Mouse (Mus musculus) E14TG2a.4 (cell line): Measurements from ENCODE around the gene Vps25.
A peak's percentile ranks its signal among the peaks of the same experiment; 100 is the strongest.

Source experiments
- H3K27me3 ChIP-seq: 2 replicates; pipeline ENCODE4 v1.6.1; 2014; ENCODE audit warnings: low read length, control low read depth; ENCODE audit not compliant: insufficient read depth
- H3K36me3 ChIP-seq: 2 replicates; pipeline ENCODE4 v1.6.1; 2014; ENCODE audit warnings: low read length, control low read depth; ENCODE audit not compliant: insufficient read depth
- H3K4me1 ChIP-seq: replicated peaks from 2 replicates; pipeline ENCODE4 v1.6.1; 2014; ENCODE audit warnings: low read depth, low read length, control low read depth
- H3K4me3 ChIP-seq: replicated peaks from 2 replicates; pipeline ENCODE4 v1.5.1; 2014; ENCODE audit warnings: mild to moderate bottlenecking, low read length
- H3K9me3 ChIP-seq: 2 replicates; pipeline ENCODE4 v1.6.1; 2014; ENCODE audit warnings: low read length, control low read depth
- CTCF ChIP-seq: conservative IDR thresholded peaks from 2 replicates; pipeline ENCODE4 v1.5.1; 2014; ENCODE audit warnings: low read length
- NANOG ChIP-seq: IDR thresholded peaks from 2 replicates; pipeline ENCODE4 v1.6.1; 2014; ENCODE audit warnings: borderline replicate concordance, low read length, mixed read lengths
- POU5F1 ChIP-seq: IDR thresholded peaks from 2 replicates; pipeline ENCODE4 v1.6.1; 2014; ENCODE audit warnings: low read length, borderline replicate concordance

Vps25 gene

DNA sequence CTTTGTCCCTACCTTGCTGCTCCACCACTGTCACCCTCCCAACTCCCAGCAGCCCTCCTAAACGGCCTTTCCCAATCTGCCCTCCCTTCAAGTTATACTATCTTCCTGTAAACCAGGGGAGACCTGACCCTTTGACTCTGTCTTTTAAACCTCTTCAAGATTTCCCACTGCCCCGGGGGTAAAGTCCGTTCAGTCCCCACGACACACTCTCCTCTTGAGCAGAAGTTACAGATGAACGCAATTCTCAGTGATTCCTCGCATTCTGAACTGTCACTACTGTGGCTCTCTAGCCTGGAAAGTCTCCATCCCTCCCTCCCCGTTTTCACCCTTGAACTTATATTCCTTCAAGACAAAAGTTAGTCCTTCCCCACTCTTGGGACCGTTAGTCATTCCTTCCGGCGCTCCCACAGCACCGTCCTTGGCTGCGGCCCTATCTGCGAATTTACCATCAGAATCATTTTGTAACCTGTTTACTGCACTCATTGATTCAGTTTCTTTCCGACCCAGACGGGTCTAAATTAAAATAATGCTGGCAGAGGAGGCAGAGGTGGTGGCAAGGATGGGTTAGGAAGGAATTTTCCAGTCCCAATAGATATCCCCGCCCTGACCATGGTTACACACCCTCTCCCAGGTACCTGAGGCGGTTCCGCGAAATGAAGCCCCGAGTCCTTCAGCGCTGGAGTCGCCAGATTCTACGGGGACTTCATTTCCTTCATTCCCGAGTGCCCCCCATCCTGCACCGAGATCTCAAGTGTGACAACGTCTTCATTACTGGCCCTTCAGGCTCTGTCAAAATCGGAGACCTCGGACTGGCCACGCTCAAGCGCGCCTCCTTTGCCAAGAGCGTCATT is 9.9 kb downstream of the Vps25 start:
- peaks cover 12% of the 10 kb centered on the region for H3K36me3 ChIP-seq
- no peaks in the 10 kb centered on the region for H3K9me3 ChIP-seq
- no peak for TF ChIP-seq CTCF
- peaks cover 69% of the 10 kb centered on the region for H3K4me1 ChIP-seq
- H3K4me3 ChIP-seq, result 0 out of 2 replicates have a peak overlapping the region, but pooled peaks have one; percentile 17
- peaks cover 67% of the 10 kb centered on the region for H3K27me3 ChIP-seq

DNA sequence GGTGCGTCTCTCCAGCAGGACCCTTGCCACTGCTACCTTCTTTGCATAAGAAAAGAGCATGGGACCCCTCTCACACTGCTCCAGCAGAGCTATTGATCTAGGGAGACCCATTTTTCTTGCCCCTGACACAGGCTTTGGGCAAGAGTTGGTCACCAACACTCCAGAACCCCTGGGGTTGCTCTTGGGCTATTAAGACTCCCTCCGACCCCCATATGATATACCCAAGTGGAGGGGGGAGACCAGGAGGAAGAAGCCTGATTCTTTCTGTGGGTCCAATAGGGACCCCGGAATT is 10.4 kb downstream of the Vps25 start:
- TF ChIP-seq CTCF (no peak), POU5F1 (no peak), NANOG (no peak)
- no peaks in the 10 kb centered on the region for H3K9me3 ChIP-seq
- peaks cover 66% of the 10 kb centered on the region for H3K4me1 ChIP-seq
- H3K27me3 ChIP-seq, result peaks cover 72% of the 10 kb centered on the region
- peaks cover 6% of the 10 kb centered on the region for H3K36me3 ChIP-seq
- 0 out of 2 replicates have a peak overlapping the region, but pooled peaks have one; percentile 17 for H3K4me3 ChIP-seq

DNA sequence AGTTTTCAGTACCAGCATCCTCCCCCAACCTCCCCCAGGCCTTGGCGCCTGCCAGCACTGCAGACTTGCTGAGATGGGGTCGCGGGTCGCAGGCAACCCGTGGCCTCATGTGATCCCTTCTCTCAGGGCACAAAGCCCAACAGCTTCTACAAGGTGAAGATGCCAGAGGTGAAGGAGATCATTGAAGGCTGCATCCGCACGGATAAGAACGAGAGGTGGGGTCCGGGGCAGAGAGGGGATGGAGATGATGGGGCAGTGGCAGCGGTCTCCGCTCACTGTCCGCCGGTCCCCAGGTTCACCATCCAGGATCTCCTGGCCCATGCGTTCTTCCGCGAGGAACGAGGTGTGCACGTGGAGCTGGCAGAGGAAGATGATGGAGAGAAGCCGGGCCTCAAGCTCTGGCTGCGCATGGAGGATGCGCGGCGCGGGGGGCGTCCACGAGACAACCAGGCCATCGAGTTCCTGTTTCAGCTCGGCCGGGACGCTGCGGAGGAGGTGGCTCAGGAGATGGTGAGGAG is 11.5 kb downstream of the Vps25 start:
- H3K4me3 ChIP-seq, result peak overlapping the region; percentile 71
- peaks cover 60% of the 10 kb centered on the region for H3K4me1 ChIP-seq
- TF ChIP-seq NANOG (no peak), POU5F1 (no peak), CTCF (no peak)
- H3K36me3 ChIP-seq, result no peaks in the 10 kb centered on the region
- H3K27me3 ChIP-seq, result peaks cover 74% of the 10 kb centered on the region
- H3K9me3 ChIP-seq, result no peaks in the 10 kb centered on the region

DNA sequence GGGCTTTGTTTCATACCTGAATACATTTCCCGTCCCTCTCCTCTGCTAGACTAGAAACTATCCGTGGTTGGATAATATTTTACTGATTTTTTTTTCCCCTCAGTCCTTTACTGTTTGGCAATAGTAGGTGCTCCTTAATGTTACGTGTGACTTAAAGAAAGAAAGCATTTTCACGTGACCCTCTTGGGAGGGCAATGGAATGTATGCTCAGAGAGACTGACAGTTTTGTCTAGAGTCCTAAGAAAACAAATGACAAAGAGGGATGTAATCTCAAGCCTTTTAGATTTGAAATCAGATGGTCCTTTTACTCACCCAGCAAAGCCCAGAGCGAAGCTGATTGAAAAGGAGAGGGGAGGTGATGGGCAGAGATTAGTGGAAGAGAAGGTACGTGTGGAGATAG is 12.4 kb downstream of the Vps25 start:
- Histone ChIP-seq H3K4me1 (peaks cover 53% of the 10 kb centered on the region), H3K36me3 (no peaks in the 10 kb centered on the region), H3K27me3 (peaks cover 75% of the 10 kb centered on the region), H3K4me3 (no peak overlapping the region), H3K9me3 (no peaks in the 10 kb centered on the region)
- no peak for TF ChIP-seq CTCF
- no peak for TF ChIP-seq POU5F1
- TF ChIP-seq NANOG, result no peak

DNA sequence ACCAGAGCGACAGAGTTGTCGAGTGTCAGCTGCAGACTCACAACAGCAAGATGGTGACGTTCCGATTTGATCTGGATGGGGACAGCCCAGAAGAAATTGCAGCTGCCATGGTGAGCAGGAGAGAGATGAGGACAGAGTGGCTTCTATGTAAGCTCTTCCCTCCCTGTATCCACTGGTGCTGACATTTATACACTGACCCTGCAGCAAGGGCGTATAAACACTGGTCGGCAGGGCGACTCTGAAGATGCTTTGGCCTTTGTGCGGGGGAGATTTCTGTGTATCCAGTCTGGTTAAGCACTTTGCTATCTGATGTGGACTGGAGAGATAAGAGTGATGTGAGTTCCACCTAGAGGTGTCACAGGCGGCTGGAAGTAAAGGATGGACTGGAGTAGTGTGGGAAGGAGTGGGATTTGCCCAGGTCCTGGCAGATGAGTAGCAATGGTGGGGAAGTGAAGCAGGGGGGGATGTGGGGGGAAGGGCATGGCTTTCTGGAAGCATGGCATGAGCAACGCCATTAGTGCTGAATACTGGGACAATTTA is 16.1 kb downstream of the Vps25 start:
- H3K36me3 ChIP-seq, result no peaks in the 10 kb centered on the region
- no peaks in the 10 kb centered on the region for H3K9me3 ChIP-seq
- H3K4me3 ChIP-seq, result no peak overlapping the region
- H3K27me3 ChIP-seq, result peaks cover 59% of the 10 kb centered on the region
- TF ChIP-seq POU5F1 (no peak), NANOG (no peak), CTCF (no peak)
- H3K4me1 ChIP-seq, result peaks cover 22% of the 10 kb centered on the region

DNA sequence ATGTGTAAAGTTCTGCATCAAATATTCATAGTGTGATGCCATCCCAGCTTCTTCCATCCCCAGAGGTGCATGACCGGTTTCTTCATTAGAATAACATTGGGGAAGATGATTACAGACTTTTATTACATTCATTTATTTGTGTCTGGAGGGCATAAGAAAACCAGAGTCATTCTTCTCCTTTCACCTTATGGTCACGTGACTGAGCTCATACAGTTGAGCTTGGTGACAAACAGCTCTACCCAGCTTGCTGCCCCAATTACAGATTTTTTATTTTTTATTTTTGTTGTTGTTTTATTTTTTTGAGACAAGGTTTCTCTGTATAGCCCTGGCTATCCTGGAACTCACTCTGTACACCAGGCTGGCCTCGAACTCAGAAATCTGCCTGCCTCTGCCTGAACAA is 18.9 kb downstream of the Vps25 start:
- peaks cover 9% of the 10 kb centered on the region for H3K36me3 ChIP-seq
- H3K27me3 ChIP-seq, result peaks cover 60% of the 10 kb centered on the region
- no peak overlapping the region for H3K4me3 ChIP-seq
- H3K9me3 ChIP-seq, result no peaks in the 10 kb centered on the region
- peaks cover 39% of the 10 kb centered on the region for H3K4me1 ChIP-seq
- TF ChIP-seq CTCF (no peak), NANOG (no peak), POU5F1 (no peak)

DNA sequence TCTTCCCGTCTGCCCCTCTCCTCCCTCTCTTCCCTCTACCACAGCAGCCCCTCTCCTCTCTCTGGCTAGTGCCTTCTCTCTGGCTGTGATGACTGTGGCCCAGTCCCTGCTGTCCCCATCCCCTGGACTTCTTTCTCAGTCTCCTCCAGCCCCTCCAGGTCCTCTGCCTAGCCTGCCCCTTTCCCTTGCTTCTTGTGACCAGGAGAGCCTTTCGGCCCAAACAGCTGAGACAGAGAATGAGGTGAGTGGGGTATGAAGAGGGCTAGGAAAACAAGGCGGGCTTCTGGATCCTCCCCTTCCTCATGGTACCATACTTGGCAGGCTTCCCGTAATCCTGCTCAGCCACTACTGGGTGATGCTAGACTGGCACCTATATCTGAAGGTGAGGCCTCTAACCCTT is 21.8 kb downstream of the Vps25 start:
- Histone ChIP-seq H3K27me3 (peaks cover 60% of the 10 kb centered on the region), H3K9me3 (no peaks in the 10 kb centered on the region), H3K4me3 (no peak overlapping the region), H3K4me1 (peaks cover 47% of the 10 kb centered on the region), H3K36me3 (peaks cover 12% of the 10 kb centered on the region)
- no peak for TF ChIP-seq CTCF
- TF ChIP-seq NANOG, result no peak
- no peak for TF ChIP-seq POU5F1

DNA sequence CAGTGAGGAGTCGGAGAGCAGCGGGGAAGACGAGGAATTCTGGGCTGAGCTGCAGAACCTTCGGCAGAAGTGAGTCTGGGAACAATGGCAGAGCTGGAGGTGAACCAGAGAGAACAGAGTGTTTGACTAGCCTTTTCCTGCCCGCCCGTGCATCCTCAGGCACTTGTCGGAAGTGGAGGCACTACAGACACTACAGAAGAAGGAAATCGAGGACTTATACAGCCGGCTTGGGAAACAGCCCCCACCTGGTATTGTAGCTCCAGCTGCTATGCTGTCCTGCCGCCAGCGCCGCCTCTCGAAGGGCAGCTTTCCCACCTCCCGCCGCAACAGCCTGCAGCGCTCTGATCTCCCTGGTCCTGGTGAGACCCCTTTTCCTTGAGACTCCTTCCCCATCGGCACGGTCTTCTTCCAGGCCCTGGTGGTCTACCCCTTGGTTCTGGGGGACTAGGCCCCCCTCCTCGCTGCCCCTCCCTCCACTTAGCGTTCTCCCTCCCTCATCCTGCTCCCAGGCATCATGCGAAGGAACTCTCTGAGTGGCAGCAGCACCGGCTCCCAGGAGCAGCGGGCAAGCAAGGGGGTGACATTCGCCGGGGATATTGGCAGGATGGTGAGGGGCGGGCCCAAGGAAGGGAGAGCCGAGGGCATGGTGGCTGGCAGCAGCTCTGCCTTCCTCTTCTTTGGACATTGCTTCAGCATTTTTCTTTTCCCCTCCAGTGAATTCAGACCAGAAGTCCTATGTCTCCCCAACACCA is 23.0 kb downstream of the Vps25 start:
- Histone ChIP-seq H3K27me3 (peaks cover 55% of the 10 kb centered on the region), H3K9me3 (no peaks in the 10 kb centered on the region), H3K4me3 (peak overlapping the region; percentile 96), H3K36me3 (peaks cover 12% of the 10 kb centered on the region), H3K4me1 (peaks cover 47% of the 10 kb centered on the region)
- no peak for TF ChIP-seq CTCF
- TF ChIP-seq POU5F1, result no peak
- TF ChIP-seq NANOG, result no peak
